Mouse (Mus musculus): ENCODE data around the gene Psen2.

DNA sequence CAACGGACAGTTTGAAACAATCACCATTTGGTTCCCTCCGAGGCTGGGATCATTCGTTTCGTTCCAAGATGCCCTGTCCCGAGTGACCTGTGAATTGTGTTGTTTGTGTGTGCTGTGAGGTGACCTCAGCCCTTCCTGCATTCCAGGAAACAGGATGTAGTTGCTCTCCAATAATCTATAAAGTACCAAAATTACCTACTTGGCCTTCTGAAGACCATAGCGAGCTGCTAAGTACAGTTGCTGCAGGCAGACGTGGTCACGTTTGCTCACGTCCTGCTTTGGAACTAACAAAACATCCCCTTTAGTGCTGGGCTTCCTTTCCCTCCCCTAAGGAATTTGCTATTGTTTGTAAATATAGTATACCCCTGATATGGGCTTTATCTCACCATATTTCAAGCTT, 14.3 kb upstream of the Psen2 start:
- TF ChIP-seq CTCF (IDR thresholded peaks at IDR 0.05) = no peak
- TF ChIP-seq EP300 (IDR thresholded peaks at IDR 0.05) = peak; percentile 84

Measured in lung, postnatal 0 days (tissue).